Mouse (Mus musculus) Patski (cell line): ENCODE results near the gene Ddah2. TPM values are rescaled to one million over a fixed set of nuclear protein-coding genes. Genes with fewer than 3 reads are reported as not detected.
A peak's percentile ranks its signal among the peaks of the same experiment; 100 is the strongest.

Experiments
- ATAC-seq: fragments of 100-300 bp; one replicate; pipeline ENCODE4 v1.8.0; 2021
- CTCF ChIA-PET: fragments of 350-600 bp; sonication (Branson Sonifier 250); formaldehyde crosslinking; loops from one replicate; lab custom pipeline; 2022; ENCODE audit warnings: inconsistent platforms; lab: Charles Lee
- POLR2A ChIA-PET: fragments of 350-600 bp; sonication (Branson Sonifier 250); formaldehyde crosslinking; loops from one replicate; lab custom pipeline; 2022; ENCODE audit warnings: antibody characterized with exemption, inconsistent platforms; lab: Charles Lee
- DNase-seq: peaks from one replicate; pipeline ENCODE4 v3.0.0-alpha.2; 2011; ENCODE audit warnings: low read depth, low spot score
- H3K27me3 ChIP-seq: fragments of 371-371 bp; one replicate; pipeline ENCODE4 v1.5.1; 2021
- CTCF ChIP-seq: fragments of 100-300 bp; IDR thresholded peaks from one replicate; pipeline ENCODE4 v1.5.1; 2021
- in situ Hi-C: fragments of 300-500 bp; cut with MboI; formaldehyde crosslinking; loops from 3 replicates; pipeline ENCODE4 v1.11.1; 2018; ENCODE audit warnings: low pct_unique_long_range_greater_than_20kb, mixed read lengths
- polyA plus RNA-seq: library from polyadenylated mRNA; unstranded; gene quantifications from one replicate; pipeline ENCODE4 v1.2.3, GENCODE M21; 2021

Ddah2 gene
- polyA plus RNA-seq, 1 experiment from 2014 or later, result 198 TPM

DNA sequence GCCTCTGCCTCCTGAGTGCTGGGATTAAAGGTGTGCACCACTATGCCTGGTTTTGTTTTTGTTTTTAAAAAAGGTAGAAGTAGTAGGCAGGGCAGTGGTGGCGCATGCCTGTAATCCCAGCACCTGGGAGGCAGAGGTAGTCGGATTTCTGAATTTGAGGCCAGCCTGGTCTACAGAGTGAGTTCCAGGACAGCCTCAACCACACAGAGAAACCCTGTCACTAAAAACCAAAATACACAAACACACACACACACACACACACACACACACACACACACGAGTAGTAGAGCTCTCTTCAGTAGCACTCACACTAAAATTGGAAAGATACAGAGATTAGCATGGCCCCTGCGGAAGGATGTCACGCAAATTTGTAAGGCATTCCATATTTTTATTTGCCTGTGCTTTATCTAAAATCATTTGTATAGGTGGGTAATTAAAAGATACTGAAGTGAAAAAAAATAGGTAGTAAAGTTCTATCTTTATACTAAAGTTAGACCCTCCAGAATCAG is 9.8 kb upstream of the Ddah2 start:
- DNase-seq (no peak), ATAC-seq (no peak)
- no peak for TF ChIP-seq CTCF
- in situ Hi-C loops, result no loop called here
- ChIA-PET POLR2A (interaction anchor here (1.2 kb wide), 1 partner anchor 10 kb away, joined by 4 read pairs; the partner anchor contains the start of gene Ddah2), CTCF (interaction anchor here (0.6 to 1.9 kb wide), 3 partner anchors 19 to 40 kb away, joined by 3 to 6 read pairs (median 3); no protein-coding TSS in a partner anchor)
- H3K27me3 ChIP-seq, result no peaks in the 10 kb centered on the region

DNA sequence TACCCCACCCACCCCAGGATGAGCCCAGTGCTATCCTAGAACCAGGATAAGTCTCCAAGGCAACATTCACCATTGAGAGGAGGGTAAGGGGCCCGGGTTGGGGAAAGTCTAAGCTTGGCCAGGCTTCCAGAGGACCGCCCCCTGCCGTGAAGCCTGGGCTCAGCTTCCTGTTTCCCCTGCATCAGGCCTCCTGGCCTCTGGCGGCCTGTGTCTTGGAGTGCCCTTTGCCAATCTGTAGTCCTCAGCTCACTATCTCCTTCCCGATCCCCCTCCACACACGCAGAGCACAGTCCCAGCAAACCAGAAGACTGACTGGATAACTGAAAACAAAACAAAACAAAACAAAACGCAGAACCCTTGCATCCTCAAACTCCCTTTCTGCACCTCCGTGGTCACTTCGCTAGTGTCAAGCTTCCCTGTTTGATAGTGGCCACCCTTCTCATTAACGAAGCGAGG is 9.2 kb upstream of the Ddah2 start, which contains the start of gene Clic1:
Gene Clic1, plus strand, starts transcription at position 406 of the 456 bp plus-strand sequence.
- no peak for TF ChIP-seq CTCF
- ChIA-PET POLR2A (interaction anchor here (0.7 to 1.2 kb wide), 4 partner anchors 9 to 49 kb away, joined by 3 to 4 read pairs (median 3); partner anchors contain the start of gene Ddah2), CTCF (interaction anchor here (0.6 to 1.9 kb wide), 3 partner anchors 20 to 40 kb away, joined by 3 to 6 read pairs (median 3); no protein-coding TSS in a partner anchor)
- in situ Hi-C loops, result no loop called here
- DNase-seq (no peak), ATAC-seq (no peak)
- no peaks in the 10 kb centered on the region for H3K27me3 ChIP-seq

DNA sequence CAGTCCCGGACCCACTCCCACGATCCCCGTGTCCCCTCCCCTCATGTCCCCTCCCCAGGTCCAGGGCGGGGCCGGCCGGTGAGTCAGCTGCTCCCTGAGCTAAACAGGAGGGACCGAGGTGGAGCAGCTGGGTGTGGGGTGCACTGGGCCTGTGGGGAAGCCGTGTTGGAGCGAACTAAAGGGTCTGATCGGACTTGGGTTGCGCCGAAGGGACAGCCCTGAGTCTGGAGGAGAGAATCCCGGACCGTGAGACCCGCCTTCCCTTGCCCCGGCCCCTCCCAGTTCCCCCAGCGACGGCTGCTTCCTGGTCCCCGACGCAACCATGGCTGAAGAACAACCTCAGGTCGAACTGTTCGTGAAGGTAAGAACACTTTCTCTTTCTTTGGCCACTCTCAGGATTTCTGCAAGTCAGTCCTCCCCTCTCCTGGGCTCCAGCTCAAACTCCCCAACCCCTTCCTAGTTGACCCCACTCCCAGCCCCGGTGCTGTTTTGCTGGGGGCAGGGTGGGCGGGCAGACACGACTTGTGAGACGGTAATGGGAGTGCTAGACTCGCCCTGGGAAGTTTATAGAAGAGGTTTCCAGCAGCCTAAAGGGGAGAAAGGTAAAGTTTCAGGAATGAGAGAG is 8.6 kb upstream of the Ddah2 start:
- ChIA-PET CTCF (interaction anchor here (1.9 kb wide), 1 partner anchor 29 kb away, joined by 6 read pairs; no protein-coding TSS in a partner anchor), POLR2A (interaction anchor here (0.7 to 1.2 kb wide), 4 partner anchors 9 to 50 kb away, joined by 3 to 4 read pairs (median 3); partner anchors contain the start of gene Ddah2)
- ATAC-seq, result peak; percentile 28
- in situ Hi-C loops, result no loop called here
- no peaks in the 10 kb centered on the region for H3K27me3 ChIP-seq
- no peak for TF ChIP-seq CTCF
- no peak for DNase-seq

DNA sequence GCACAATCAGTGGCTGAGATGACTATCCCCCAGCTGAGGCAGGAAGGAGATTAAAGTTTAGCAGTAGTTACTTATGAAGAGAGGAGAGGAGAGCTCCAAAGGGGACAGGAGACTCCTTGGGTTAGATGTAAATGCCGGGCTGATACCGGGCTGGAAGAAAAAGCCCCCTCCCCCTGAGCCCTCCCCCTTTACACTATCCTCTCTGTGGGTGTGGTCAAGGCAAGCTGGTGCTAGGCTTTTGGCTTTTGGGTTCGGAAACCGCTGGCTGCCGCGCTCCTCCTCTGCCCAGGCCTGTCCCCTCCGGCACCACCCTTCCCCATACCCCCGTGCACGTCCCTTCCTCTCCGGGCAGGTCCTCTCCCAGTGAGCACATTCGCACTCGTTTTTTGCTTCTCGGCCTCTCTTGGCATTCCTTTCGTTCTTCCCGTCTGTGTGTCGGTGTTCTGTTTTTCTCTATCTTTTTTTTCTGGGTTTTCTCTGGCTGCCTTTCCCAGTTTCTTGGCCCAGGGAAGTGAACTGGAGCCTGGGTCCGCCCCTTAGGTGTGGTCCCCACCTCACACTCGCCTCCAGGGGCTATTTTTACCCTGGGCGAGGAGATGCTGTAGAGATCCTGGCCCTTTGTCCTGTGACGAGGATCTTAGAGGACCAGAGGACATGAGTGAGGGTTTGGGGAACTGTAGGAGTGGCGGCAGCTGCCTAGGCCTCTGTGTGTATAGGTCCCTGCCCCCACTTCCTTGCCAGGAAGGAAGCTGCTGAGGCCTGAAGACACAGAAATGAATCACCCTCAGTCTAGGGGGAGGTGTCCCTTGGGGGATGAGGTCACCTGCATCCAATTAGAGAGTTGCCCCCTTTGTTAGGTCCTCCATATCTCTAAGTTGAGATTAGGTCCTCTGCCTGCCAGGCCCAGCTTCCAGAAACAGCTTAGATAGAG is 7.4 kb upstream of the Ddah2 start:
- DNase-seq (no peak), ATAC-seq (peak; percentile 48)
- in situ Hi-C loops, result no loop called here
- POLR2A ChIA-PET, result interaction anchor here (0.7 to 1.8 kb wide), 7 partner anchors 8 to 94 kb away, joined by 3 to 9 read pairs (median 3); no protein-coding TSS in a partner anchor
- CTCF ChIA-PET, result interaction anchor here (0.6 to 1.1 kb wide), 3 partner anchors 9 to 30 kb away, joined by 3 to 4 read pairs (median 3); no protein-coding TSS in a partner anchor
- no peaks in the 10 kb centered on the region for H3K27me3 ChIP-seq
- no peak for TF ChIP-seq CTCF

DNA sequence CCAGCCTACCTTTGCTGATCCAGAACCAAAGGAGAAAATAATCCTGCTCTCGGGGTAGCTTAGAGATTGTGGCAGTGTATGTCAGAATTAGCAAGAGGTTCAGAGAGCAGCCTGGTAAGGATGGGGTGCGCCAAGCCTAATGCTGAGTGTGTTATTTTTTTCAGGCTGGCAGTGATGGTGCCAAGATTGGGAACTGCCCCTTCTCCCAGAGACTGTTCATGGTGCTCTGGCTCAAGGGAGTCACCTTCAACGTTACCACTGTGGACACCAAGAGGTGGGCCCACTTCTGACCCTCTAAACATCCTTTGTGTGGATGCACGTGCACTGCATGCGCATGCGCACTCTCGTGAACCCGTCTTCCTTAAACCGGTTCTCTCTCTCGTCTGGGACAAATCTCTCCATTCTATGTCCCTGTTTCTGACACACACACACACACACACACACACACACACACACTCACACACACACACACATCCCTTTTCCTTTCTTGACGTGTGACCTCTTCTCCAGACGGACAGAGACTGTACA is 6.5 kb upstream of the Ddah2 start:
- in situ Hi-C loops, result no loop called here
- ChIA-PET POLR2A (interaction anchor here (0.8 to 1.8 kb wide), 5 partner anchors 8 to 59 kb away, joined by 3 to 9 read pairs (median 4); no protein-coding TSS in a partner anchor), CTCF (interaction anchor here (0.9 kb wide), 1 partner anchor 31 kb away, joined by 4 read pairs; no protein-coding TSS in a partner anchor)
- H3K27me3 ChIP-seq, result no peaks in the 10 kb centered on the region
- no peak for TF ChIP-seq CTCF
- DNase-seq, result no peak
- no peak for ATAC-seq

DNA sequence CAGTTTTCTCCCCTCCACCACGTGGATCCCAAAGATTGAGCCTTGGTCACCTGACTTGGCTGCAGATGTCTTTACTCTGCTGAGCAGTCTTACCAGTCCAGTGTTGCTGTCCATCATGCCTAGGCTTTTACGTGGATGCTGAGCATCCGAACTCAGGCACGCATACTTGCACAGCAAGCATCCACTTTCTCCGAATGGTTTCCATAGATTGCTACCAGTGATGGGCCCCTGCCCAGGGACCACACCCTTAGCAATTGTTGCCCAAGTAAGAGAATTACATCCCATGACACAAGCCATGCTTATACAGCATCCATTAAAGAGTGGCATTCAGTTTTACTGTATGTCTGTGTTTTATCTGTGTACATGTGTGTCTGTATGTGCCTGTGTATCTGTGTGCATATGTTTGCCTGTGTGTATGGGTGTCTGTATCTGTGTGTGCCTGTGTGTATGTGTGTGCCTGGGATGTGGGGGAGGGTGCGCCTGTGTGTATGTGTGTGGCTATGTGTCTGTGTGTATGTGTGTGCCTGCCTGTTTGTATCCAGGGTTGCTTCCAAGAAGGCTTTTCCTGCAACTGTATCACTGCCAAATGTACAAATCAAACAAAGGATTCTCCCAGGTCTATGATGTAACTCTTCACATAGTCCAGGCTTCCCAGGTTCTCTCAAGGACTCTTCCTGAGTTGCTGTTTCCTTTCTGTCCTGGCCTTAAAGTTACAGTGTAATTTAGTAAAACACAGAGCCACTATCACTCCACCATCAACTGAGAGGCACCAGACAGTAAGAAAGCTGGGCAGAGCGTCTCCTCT is 2.9 kb upstream of the Ddah2 start:
- no peak for TF ChIP-seq CTCF
- ChIA-PET CTCF (interaction anchor here (0.9 kb wide), 1 partner anchor 32 kb away, joined by 3 read pairs; no protein-coding TSS in a partner anchor), POLR2A (no interaction called here)
- in situ Hi-C loops, result no loop called here
- no peak for ATAC-seq
- no peaks in the 10 kb centered on the region for H3K27me3 ChIP-seq
- no peak for DNase-seq

DNA sequence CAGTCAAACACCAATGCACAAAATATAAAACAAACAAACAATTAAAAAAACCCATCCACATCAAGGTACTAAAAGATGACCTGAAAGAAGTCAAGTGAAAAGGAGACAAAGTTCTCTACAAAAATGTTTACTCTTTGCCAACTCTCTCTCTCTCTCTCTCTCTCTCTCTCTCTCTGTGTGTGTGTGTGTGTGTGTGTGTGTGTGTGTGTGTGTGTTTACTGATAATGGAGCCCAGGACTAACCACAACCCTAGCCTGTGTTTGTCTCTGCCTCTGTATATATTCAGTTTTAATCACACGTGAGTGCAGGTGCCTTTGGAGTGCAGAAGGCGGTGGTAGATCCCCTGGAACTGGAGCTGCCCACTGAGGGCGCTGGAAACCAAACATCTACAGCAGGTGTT is 1.7 kb upstream of the Ddah2 start:
- no peak for ATAC-seq
- POLR2A ChIA-PET, result interaction anchor here (0.9 kb wide), 1 partner anchor 27 kb away, joined by 4 read pairs; no protein-coding TSS in a partner anchor
- CTCF ChIA-PET, result no interaction called here

DNA sequence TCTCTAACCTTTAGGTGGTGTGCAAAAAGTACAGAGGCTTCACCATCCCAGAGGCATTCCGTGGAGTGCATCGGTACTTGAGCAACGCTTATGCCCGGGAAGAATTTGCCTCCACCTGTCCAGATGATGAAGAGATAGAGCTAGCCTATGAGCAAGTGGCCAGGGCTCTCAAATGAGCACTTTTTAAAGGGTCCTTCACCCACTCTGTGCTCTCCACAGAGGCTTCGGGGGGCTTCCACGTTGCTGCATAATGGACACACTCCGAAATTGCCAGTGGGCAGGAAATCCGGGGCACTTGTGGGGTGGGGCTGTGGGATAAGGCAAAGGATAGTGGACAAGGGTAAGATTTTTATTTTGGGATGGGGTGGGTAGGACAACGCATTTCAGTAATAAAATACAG is 519 bp upstream of the Ddah2 start:
- in situ Hi-C loops, result no loop called here
- ChIA-PET POLR2A (interaction anchor here (0.7 to 1.8 kb wide), 5 partner anchors 9 to 48 kb away, joined by 4 to 9 read pairs (median 4); partner anchors contain the start of gene Clic1), CTCF (interaction anchor here (1.1 kb wide), 1 partner anchor 17 kb away, joined by 3 read pairs; no protein-coding TSS in a partner anchor)
- TF ChIP-seq CTCF, result no peak
- no peak for DNase-seq
- H3K27me3 ChIP-seq, result no peaks in the 10 kb centered on the region
- no peak for ATAC-seq

More for the DNA sequence above, 1.7 kb upstream of the Ddah2 start:
- no peaks in the 10 kb centered on the region for H3K27me3 ChIP-seq
- no peak for TF ChIP-seq CTCF
- DNase-seq, result no peak
- in situ Hi-C loops, result no loop called here
